Mouse (Mus musculus) ES-CJ7 (cell line): ENCODE measurements around the gene Ube2q1.

ENCODE experiments used
- DNase-seq: peaks from one replicate; pipeline ENCODE4 v3.0.0; 2011; ENCODE audit warnings: low read depth, low spot score

The Ube2q1 gene

DNA sequence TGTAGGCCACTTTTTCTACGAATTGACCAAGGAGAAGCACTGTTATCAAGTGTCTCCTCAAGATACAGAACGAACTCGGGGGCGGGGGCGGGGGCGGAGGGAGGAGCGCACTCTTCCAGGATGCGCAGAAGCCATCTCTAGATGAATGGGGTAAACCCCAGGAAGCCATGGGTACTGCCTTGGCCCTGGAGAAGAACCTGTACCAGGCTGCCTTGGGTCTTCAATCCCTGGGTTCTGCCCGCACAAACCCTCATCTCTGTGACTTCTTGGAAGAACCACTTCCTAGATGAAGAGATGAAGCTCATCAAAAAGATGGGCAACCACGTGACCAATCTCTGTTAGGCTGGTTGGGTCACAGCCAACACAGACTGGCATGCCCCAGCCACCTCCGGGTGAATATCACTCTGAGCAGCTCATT lies 47.7 kb downstream of the Ube2q1 start:
- no peak for DNase-seq

DNA sequence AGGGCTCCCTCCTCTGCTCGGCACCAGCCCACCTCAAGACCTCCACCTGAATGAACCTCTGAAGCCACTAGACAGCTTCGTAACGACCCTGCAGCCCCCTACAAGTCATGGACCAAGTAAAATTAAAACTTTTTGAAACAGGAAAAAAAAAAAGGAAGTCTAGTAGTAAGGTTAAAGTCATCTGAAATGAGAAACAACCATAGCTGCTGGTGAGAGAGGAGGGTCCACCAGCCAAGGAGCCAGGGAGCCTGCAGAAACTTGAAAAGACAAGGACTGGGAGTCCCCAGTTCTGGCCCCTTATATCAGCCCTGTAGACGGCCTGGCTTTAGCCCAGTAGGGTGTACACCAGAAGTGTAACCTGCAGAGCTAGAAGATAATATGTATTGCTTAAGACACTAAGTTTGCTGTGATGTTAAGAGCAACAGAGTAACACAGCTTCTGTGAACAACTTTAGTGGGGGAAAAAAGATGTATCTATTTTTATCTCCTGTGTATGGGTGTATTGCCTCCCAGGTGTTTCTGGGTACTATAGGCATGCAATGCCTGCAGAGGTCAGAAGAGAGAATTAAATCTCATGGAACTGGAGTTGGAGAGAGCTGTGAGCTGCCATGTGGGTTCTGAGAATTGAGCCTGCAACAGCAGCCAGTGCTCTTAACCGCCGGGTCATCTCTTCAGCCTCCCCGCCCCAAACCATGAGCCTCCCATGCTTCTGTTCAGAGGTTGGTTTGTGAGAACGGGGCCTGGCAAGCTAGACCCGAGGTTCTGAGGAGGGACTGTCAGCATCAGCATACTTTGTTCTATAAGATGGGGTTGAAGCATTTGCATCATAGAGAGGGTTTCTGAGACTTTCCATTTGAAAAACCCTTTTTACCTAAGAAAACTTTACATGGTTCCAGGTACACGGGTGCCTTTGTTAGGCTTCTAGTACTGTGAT lies 48.4 kb downstream of the Ube2q1 start:
- no peak for DNase-seq

DNA sequence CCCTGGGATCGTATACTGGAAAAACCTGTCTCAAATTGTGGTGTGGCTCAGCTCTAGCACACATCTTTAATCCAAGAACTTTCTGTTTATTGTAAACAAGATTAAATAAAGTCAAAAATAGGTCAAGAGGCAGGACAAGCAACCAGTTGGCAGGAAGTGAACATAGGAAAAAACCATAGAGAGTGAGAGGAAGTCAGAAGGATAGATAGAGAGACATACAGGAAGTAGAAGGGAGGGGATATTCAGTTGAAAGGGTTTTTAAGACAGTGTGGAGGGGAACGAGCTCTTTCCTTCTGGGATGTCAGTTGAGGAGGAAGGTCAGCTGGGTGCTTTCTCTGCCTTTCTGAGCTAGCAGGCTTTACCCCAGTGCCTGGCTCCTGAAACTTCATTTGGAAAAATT lies 50.2 kb downstream of the Ube2q1 start:
- DNase-seq = no peak

DNA sequence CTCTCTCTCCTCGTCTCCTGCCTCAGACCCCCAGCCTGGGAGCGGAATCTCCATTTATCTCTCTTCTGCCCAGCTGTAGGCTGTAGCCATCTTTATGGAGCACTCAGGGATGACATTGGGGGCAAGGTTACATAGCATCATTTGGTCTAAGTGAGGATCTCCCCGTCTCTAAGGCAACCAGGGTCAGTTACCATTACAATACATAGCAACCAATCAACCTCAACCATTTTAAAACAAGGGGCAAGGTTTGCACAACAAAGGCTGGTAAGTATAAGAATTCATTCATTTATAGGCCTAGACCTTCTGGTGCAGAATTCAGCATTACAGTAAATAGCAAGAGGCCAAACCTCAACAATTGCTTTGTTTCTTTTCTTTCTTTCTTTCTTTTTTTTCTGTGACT lies 52.9 kb downstream of the Ube2q1 start:
- DNase-seq = peak; percentile 94

DNA sequence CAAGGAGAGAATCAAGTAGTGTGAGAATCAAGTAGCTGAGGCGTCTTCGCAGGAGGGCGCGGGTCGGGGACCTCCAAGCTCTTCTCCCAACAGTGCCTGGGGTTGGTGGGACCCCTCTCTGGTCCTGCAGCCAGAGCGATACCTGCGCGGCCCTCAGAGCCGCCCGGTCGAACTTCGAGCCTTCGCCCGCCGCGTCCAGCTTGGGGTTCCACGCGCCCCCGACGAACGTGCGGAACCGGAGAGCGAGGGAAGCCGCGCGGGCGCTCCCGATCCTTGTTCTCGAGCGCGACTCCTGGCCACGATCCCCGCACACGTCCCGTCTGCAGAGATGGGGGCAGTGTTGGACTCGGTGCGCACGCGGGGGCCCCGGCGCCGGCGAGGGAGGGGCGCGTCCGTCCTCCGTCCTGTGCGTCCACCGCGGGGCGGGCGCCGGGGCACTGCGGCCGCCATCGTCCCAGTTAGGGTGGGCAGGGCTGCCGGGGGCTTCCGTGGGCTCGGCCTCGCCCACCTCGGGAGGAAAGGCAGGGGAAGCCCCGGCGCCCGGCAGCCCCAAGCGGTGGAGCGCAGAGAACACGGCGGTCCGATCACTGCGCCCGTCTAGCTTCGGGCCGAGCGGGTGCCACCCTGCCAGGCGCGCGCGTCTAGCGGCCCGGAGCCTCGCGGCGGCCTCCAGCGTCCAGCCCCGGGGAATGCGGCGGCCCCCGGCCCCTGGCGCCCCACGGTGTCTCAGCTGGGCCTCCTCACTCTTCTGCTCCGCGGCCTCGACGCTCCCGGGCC lies 57.6 kb downstream of the Ube2q1 start, which contains the start of gene She:
Gene She, plus strand, starts transcription at position 556 of the 777 bp plus-strand sequence.
- DNase-seq = no peak
